Mouse (Mus musculus) bone marrow macrophage, adult 2 months (primary cell): Measurements from ENCODE around the gene Tmem92.

Experiments
- CTCF ChIP-seq: IDR thresholded peaks from 2 replicates; pipeline ENCODE4 v1.5.1; 2012; ENCODE audit warnings: low read depth, mild to moderate bottlenecking, low read length, moderate library complexity
- POLR2A ChIP-seq: IDR thresholded peaks from 2 replicates; pipeline ENCODE4 v1.6.1; 2012; ENCODE audit warnings: mild to moderate bottlenecking, low read depth, low read length, borderline replicate concordance

- TF ChIP-seq CTCF (no peak), POLR2A (no peak)
Measured at GRCm38 (mm10) chr11:94772363-94773055, 10.0 kb downstream of the Tmem92 start.
